Mouse (Mus musculus) limb, embryonic 15.5 days (tissue): ENCODE results near the gene Stac3. TPM values are rescaled to one million over a fixed set of nuclear protein-coding genes. Genes with fewer than 3 reads are reported as not detected.
A peak's percentile ranks its signal among the peaks of the same experiment; 100 is the strongest.

Experiments
- ATAC-seq: fragments of 200-750 bp; cut with Nextera tagmentation; 2 replicates; pipeline ENCODE4 v1.8.0; 2017; ENCODE audit warnings: low read depth, moderate TSS enrichment; ENCODE audit not compliant: insufficient number of reproducible peaks, low FRiP score, low TSS enrichment
- H3K27ac ChIP-seq: fragments of 300-500 bp; sonication (generic); 2 replicates; pipeline ENCODE4 v1.5.1; 2015; ENCODE audit warnings: moderate library complexity, mild to moderate bottlenecking, inconsistent platforms
- H3K27me3 ChIP-seq: fragments of 300-500 bp; sonication (generic); 2 replicates; pipeline ENCODE4 v1.6.1; 2015; ENCODE audit warnings: inconsistent platforms
- H3K36me3 ChIP-seq: fragments of 300-500 bp; sonication (generic); 2 replicates; pipeline ENCODE4 v1.6.1; 2015; ENCODE audit warnings: inconsistent platforms
- H3K4me1 ChIP-seq: fragments of 300-500 bp; sonication (generic); 2 replicates; pipeline ENCODE4 v1.6.1; 2015; ENCODE audit warnings: inconsistent platforms
- H3K4me2 ChIP-seq: fragments of 300-500 bp; sonication (generic); 2 replicates; pipeline ENCODE4 v1.6.1; 2015; ENCODE audit warnings: mild to moderate bottlenecking, inconsistent platforms
- H3K4me3 ChIP-seq: fragments of 300-500 bp; sonication (generic); 2 replicates; pipeline ENCODE4 v1.5.1; 2015; ENCODE audit warnings: mild to moderate bottlenecking, inconsistent platforms
- H3K9ac ChIP-seq: fragments of 300-500 bp; sonication (generic); 2 replicates; pipeline ENCODE4 v1.6.1; 2015; ENCODE audit warnings: inconsistent platforms
- H3K9me3 ChIP-seq: fragments of 300-500 bp; sonication (generic); 2 replicates; pipeline ENCODE4 v1.6.1; 2016; ENCODE audit warnings: inconsistent platforms
- WGBS: fragments of 180-500 bp; shearing (Covaris S2); methylation state at CpG from one replicate; pipeline ENCODE4 v1.1.7; 2015; 5-methylcytosine and 5-hydroxymethylcytosine counted together
- polyA plus RNA-seq: library from polyadenylated mRNA; unstranded; fragments of >200 nt; fragmentation: Nextera tagmentation; extraction: Ambion mirVana; gene quantifications from 2 replicates; pipeline ENCODE4 v1.2.1, GENCODE M21; 2015

Stac3 gene
- polyA plus RNA-seq, 1 experiment from 2014 or later, result 17.2 TPM

- Histone ChIP-seq H3K36me3 (no peaks in the 10 kb centered on the region; the same call in 1 of the 2 replicates), H3K27me3 (peaks cover 80% of the 10 kb centered on the region), H3K4me3 (peak overlapping the region; percentile 50), H3K9ac (0 out of 2 replicates have a peak overlapping the region, but pooled peaks have one; percentile 26), H3K27ac (no peak overlapping the region), H3K4me2 (peak overlapping the region; percentile 97), H3K9me3 (no peaks in the 10 kb centered on the region), H3K4me1 (peaks cover 88% of the 10 kb centered on the region)
- ATAC-seq, result no peak
- under 1% methylated on average over 30 of the region's 46 CpGs for WGBS
Observed at GRCm38 (mm10) chr10:127511634-127512306, 10.3 kb downstream of the Stac3 start.

- Histone ChIP-seq H3K36me3 (0 out of 2 replicates have a peak, but pooled peaks cover 3% of the 10 kb centered on the region), H3K27me3 (peaks cover 75% of the 10 kb centered on the region), H3K4me2 (peak overlapping the region; percentile 97), H3K9ac (no peak overlapping the region), H3K4me3 (peak overlapping the region; percentile 50), H3K27ac (no peak overlapping the region), H3K9me3 (no peaks in the 10 kb centered on the region), H3K4me1 (peaks cover 92% of the 10 kb centered on the region)
- ATAC-seq, result no peak
- WGBS, result 2% methylated on average over 7 of the region's 7 CpGs
Observed at GRCm38 (mm10) chr10:127512307-127512666, 10.8 kb downstream of the Stac3 start.

- peaks cover 8% of the 10 kb centered on the region for H3K36me3 ChIP-seq
- peak overlapping the region; percentile 50 for H3K4me3 ChIP-seq
- peak; percentile 45 for ATAC-seq
- no peaks in the 10 kb centered on the region for H3K9me3 ChIP-seq
- 1% methylated on average over 27 of the region's 27 CpGs for WGBS
- no peak overlapping the region for H3K9ac ChIP-seq
- peak overlapping the region; percentile 62 for H3K27ac ChIP-seq
- H3K4me1 ChIP-seq, result peaks cover 96% of the 10 kb centered on the region
- peak overlapping the region; percentile 97 for H3K4me2 ChIP-seq
- H3K27me3 ChIP-seq, result peaks cover 70% of the 10 kb centered on the region
Observed at GRCm38 (mm10) chr10:127512813-127513212, 11.3 kb downstream of the Stac3 start.

- peaks cover 16% of the 10 kb centered on the region for H3K36me3 ChIP-seq
- WGBS, result 2% methylated on average over 16 of the region's 16 CpGs
- peaks cover 88% of the 10 kb centered on the region for H3K4me1 ChIP-seq
- H3K9me3 ChIP-seq, result no peaks in the 10 kb centered on the region
- H3K27ac ChIP-seq, result peak overlapping the region; percentile 62
- H3K4me2 ChIP-seq, result peak overlapping the region; percentile 97
- ATAC-seq, result 0 out of 2 replicates have a peak, but pooled peaks have one; percentile 25
- peak overlapping the region; percentile 50 for H3K4me3 ChIP-seq
- H3K9ac ChIP-seq, result no peak overlapping the region
- H3K27me3 ChIP-seq, result peaks cover 62% of the 10 kb centered on the region
Observed at GRCm38 (mm10) chr10:127513501-127514091, 12.1 kb downstream of the Stac3 start.

- peak overlapping the region; percentile 48 for H3K27ac ChIP-seq
- 13% methylated on average over 13 of the region's 13 CpGs for WGBS
- no peaks in the 10 kb centered on the region for H3K9me3 ChIP-seq
- H3K36me3 ChIP-seq, result peaks cover 22% of the 10 kb centered on the region
- ATAC-seq, result no peak
- H3K27me3 ChIP-seq, result peaks cover 57% of the 10 kb centered on the region
- peak overlapping the region; percentile 50 for H3K4me3 ChIP-seq
- H3K9ac ChIP-seq, result no peak overlapping the region
- H3K4me1 ChIP-seq, result peaks cover 82% of the 10 kb centered on the region
- peak overlapping the region; percentile 97 for H3K4me2 ChIP-seq
Observed at GRCm38 (mm10) chr10:127514111-127514698, 12.7 kb downstream of the Stac3 start.

- no peak within 1 kb of the TSS for H3K9ac ChIP-seq
- H3K27me3 ChIP-seq, result peaks cover 52% of the 10 kb centered on the region
- WGBS, result 12% methylated on average over 6 of the region's 6 CpGs
- H3K4me3 ChIP-seq, result peak within 1 kb of the TSS; percentile 50
- peaks cover 77% of the 10 kb centered on the region for H3K4me1 ChIP-seq
- H3K4me2 ChIP-seq, result peak within 1 kb of the TSS; percentile 97
- H3K9me3 ChIP-seq, result no peaks in the 10 kb centered on the region
- peaks cover 26% of the 10 kb centered on the region for H3K36me3 ChIP-seq
- no peak for ATAC-seq
- peak within 1 kb of the TSS; percentile 48 for H3K27ac ChIP-seq
Observed at GRCm38 (mm10) chr10:127514764-127515163, 13.3 kb downstream of the Stac3 start, which contains the start of gene Ndufa4l2. Ndufa4l2 (plus strand) TSS chr10:127514967.

- WGBS, result 32% methylated on average over 9 of the region's 9 CpGs
- H3K9me3 ChIP-seq, result no peaks in the 10 kb centered on the region
- H3K9ac ChIP-seq, result no peak overlapping the region
- peak overlapping the region; percentile 43 for H3K4me2 ChIP-seq
- H3K4me1 ChIP-seq, result peaks cover 73% of the 10 kb centered on the region
- H3K27ac ChIP-seq, result peak overlapping the region; percentile 27; the same call in 1 of the 2 replicates
- H3K27me3 ChIP-seq, result peaks cover 45% of the 10 kb centered on the region
- peak overlapping the region; percentile 31 for H3K4me3 ChIP-seq
- no peak for ATAC-seq
- H3K36me3 ChIP-seq, result peaks cover 33% of the 10 kb centered on the region
Observed at GRCm38 (mm10) chr10:127515271-127515982, 13.9 kb downstream of the Stac3 start.

- ATAC-seq, result no peak
- Histone ChIP-seq H3K9me3 (no peaks in the 10 kb centered on the region), H3K27me3 (peaks cover 39% of the 10 kb centered on the region), H3K4me2 (peak overlapping the region; percentile 43), H3K4me3 (peak overlapping the region; percentile 31), H3K27ac (peak overlapping the region; percentile 84), H3K4me1 (peaks cover 73% of the 10 kb centered on the region), H3K36me3 (peaks cover 36% of the 10 kb centered on the region), H3K9ac (no peak overlapping the region)
- WGBS, result 29% methylated on average over 8 of the region's 8 CpGs
Observed at GRCm38 (mm10) chr10:127515983-127516459, 14.5 kb downstream of the Stac3 start.

- H3K27me3 ChIP-seq, result peaks cover 32% of the 10 kb centered on the region
- no peaks in the 10 kb centered on the region for H3K9me3 ChIP-seq
- H3K4me1 ChIP-seq, result peaks cover 73% of the 10 kb centered on the region
- H3K4me3 ChIP-seq, result peak overlapping the region; percentile 31
- 10% methylated on average over 30 of the region's 30 CpGs for WGBS
- H3K27ac ChIP-seq, result peak overlapping the region; percentile 84
- H3K4me2 ChIP-seq, result peak overlapping the region; percentile 43
- no peak overlapping the region for H3K9ac ChIP-seq
- peaks cover 36% of the 10 kb centered on the region for H3K36me3 ChIP-seq
- ATAC-seq, result peak; percentile 60
Observed at GRCm38 (mm10) chr10:127516576-127517260, 15.2 kb downstream of the Stac3 start.

- Histone ChIP-seq H3K4me1 (peaks cover 63% of the 10 kb centered on the region), H3K9ac (no peak overlapping the region), H3K27me3 (peaks cover 28% of the 10 kb centered on the region), H3K4me3 (no peak overlapping the region), H3K4me2 (no peak overlapping the region), H3K36me3 (peaks cover 36% of the 10 kb centered on the region), H3K27ac (no peak overlapping the region; the same call in 1 of the 2 replicates), H3K9me3 (no peaks in the 10 kb centered on the region)
- 91% methylated on average over 22 of the region's 22 CpGs for WGBS
- ATAC-seq, result no peak
Observed at GRCm38 (mm10) chr10:127517941-127518340, 16.5 kb downstream of the Stac3 start.
